Comparison of ENCODE assay signal across 27 mouse cellular contexts in the genomic region with DNA sequence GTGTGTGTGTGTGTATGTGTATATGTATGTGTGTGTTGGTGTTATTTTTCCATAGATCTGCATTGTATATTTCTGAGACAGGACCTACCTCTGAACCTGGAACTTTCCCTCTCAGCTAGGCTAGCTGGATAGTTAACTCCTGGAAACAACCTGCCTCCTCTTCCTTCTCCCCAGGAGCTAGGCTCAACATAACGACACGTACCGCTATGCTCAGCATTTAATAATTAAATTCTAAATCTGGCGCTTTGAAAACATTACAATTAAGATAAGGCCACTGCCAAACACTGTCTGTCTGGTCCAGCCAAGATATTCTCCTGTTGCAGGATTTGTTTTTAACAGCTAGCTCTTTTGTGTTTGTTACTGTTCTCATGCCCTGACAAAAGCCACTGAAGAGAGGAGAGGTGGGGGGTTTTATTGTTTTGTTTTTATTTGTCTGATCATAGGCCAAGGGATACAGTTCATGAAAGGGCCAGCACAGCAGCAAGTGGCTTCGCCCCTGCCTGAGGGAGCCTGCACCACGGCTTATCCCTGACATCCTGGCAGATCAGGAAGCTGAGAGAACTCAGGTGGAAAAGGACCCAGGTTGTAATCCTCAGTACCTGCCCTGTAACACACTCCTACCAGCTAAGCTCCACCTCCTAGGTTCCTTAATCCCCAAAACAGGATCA.
DNase-seq lines count a peak whose midpoint lies in the region; ATAC-seq and TF ChIP-seq lines count a peak whose summit lies in the region.
"Had no signal": no experiment of that assay in that cellular context is flagged by ENCODE, and none has a peak within 500 bp of the region (broad histone marks: within the 10 kb centered on the region; RNA-seq: fewer than 3 reads in every experiment).

No protein-coding gene starts in this region.

- H3K4me3 ChIP-seq in heart, embryonic 11.5 days (ENCODE audit: low read depth, low read length), result no peak overlapping the region
- no peak overlapping the region for H3K4me3 ChIP-seq in heart, embryonic 16.5 days (ENCODE audit: low read length)
- H3K4me3 ChIP-seq in kidney, postnatal 0 days (replicated peaks; ENCODE audit: low read depth, low read length), result no peak overlapping the region
- H3K4me3 ChIP-seq: embryonic facial prominence, embryonic 13.5 days; erythroblast, embryonic 14.5 days; gastrocnemius, adult 2 months; liver, embryonic 12.5 days; midbrain, embryonic 12.5 days; neural tube, embryonic 15.5 days had no signal

- intact Hi-C loops in heart, postnatal 36 days (cut with DNase I), result loop anchor here (5.0 kb wide), 1 partner anchor 513 kb away; no protein-coding TSS in a partner anchor

- H3K27ac ChIP-seq in heart, embryonic 11.5 days (ENCODE audit: low read depth, low read length), result 0 out of 2 replicates have a peak overlapping the region, but pooled peaks have one; percentile 42
- peak overlapping the region; percentile 92 for H3K27ac ChIP-seq in heart, embryonic 16.5 days (ENCODE audit: low read length)
- H3K27ac ChIP-seq in kidney, postnatal 0 days, result peak overlapping the region; percentile 47
- H3K27ac ChIP-seq: embryonic facial prominence, embryonic 13.5 days; gastrocnemius, adult 2 months; liver, embryonic 12.5 days; midbrain, embryonic 12.5 days; neural tube, embryonic 15.5 days had no signal

- no peaks in the 10 kb centered on the region for H3K36me3 ChIP-seq in heart, embryonic 11.5 days (ENCODE audit: control insufficient read depth, insufficient read depth, low read length)
- no peaks in the 10 kb centered on the region for H3K36me3 ChIP-seq in heart, embryonic 16.5 days (ENCODE audit: control insufficient read depth, insufficient read depth)
- no peaks in the 10 kb centered on the region for H3K36me3 ChIP-seq in kidney, postnatal 0 days (ENCODE audit: insufficient read depth, low read length)
- H3K36me3 ChIP-seq: embryonic facial prominence, embryonic 13.5 days; liver, embryonic 12.5 days; midbrain, embryonic 12.5 days; neural tube, embryonic 15.5 days had no signal

- no peak overlapping the region for H3K4me2 ChIP-seq in heart, embryonic 11.5 days
- H3K4me2 ChIP-seq in heart, embryonic 16.5 days (ENCODE audit: low read depth, low read length), result no peak overlapping the region
- H3K4me2 ChIP-seq in kidney, postnatal 0 days (ENCODE audit: low read length), result no peak overlapping the region
- H3K4me2 ChIP-seq: embryonic facial prominence, embryonic 13.5 days; liver, embryonic 12.5 days; midbrain, embryonic 12.5 days; neural tube, embryonic 15.5 days had no signal

- no peaks in the 10 kb centered on the region for H3K27me3 ChIP-seq in heart, embryonic 11.5 days (ENCODE audit: control insufficient read depth, insufficient read depth, low read length)
- H3K27me3 ChIP-seq in heart, embryonic 16.5 days (ENCODE audit: control insufficient read depth, insufficient read depth, low read length), result no peaks in the 10 kb centered on the region
- no peaks in the 10 kb centered on the region for H3K27me3 ChIP-seq in kidney, postnatal 0 days (ENCODE audit: insufficient read depth, low read length)
- H3K27me3 ChIP-seq: liver, embryonic 12.5 days; midbrain, embryonic 12.5 days; neural tube, embryonic 15.5 days had no signal

- H3K4me1 ChIP-seq in heart, embryonic 11.5 days (ENCODE audit: control insufficient read depth, insufficient read depth, low read length), result peaks cover 2% of the 10 kb centered on the region; the same call in 1 of the 2 replicates
- peaks cover 14% of the 10 kb centered on the region for H3K4me1 ChIP-seq in heart, embryonic 16.5 days (ENCODE audit: control insufficient read depth, insufficient read depth, low read length)
- H3K4me1 ChIP-seq in kidney, postnatal 0 days (replicated peaks; ENCODE audit: insufficient read depth, low read length), result peaks cover 5% of the 10 kb centered on the region
- H3K4me1 ChIP-seq: embryonic facial prominence, embryonic 13.5 days; liver, embryonic 12.5 days had no signal

- no peaks in the 10 kb centered on the region for H3K9me3 ChIP-seq in heart, embryonic 11.5 days (replicated peaks; ENCODE audit: control insufficient read depth, low read length)
- H3K9me3 ChIP-seq in heart, embryonic 16.5 days (replicated peaks; ENCODE audit: control insufficient read depth, low read length), result no peaks in the 10 kb centered on the region
- H3K9me3 ChIP-seq in kidney, postnatal 0 days (replicated peaks; ENCODE audit: low read length), result no peaks in the 10 kb centered on the region
- H3K9me3 ChIP-seq: embryonic facial prominence, embryonic 13.5 days; liver, embryonic 12.5 days; midbrain, embryonic 12.5 days; neural tube, embryonic 15.5 days had no signal

- 62% methylated on average over 6 of the region's 6 CpGs for WGBS in heart, embryonic 11.5 days (ENCODE audit: insufficient replicate concordance)
- 41% methylated on average over 6 of the region's 6 CpGs for WGBS in heart, embryonic 16.5 days
- WGBS in kidney, postnatal 0 days, result 36% methylated on average over 6 of the region's 6 CpGs

- no peak for DNase-seq in heart, postnatal 36 days
- DNase-seq in heart, adult 18-20 months, result no peak
- DNase-seq in kidney, postnatal 0 days (ENCODE audit: low spot score), result no peak
- no peak for DNase-seq in kidney, postnatal 10 days
- DNase-seq: adrenal gland, postnatal 14 days; cerebellum, adult 11 months; cerebellum, adult 9-10 months; cerebellum, postnatal 36 days; gastrocnemius, adult 2 months; gastrocnemius, postnatal 36 days; layer of hippocampus, postnatal 36 days; left cerebral cortex, postnatal 4 days; liver, postnatal 0 days; lung, postnatal 36 days; retina, postnatal 1 day; right cerebral cortex, postnatal 14 days; thymus, postnatal 4 days had no signal

- TF ChIP-seq CTCF in kidney, postnatal 0 days (IDR thresholded peaks at IDR 0.05; ENCODE audit: low read depth), result no peak

- H3K9ac ChIP-seq in heart, embryonic 11.5 days (ENCODE audit: low read depth, low read length), result no peak overlapping the region
- H3K9ac ChIP-seq in heart, embryonic 16.5 days (ENCODE audit: low read length), result 0 out of 2 replicates have a peak overlapping the region, but pooled peaks have one; percentile 19
- H3K9ac ChIP-seq in kidney, postnatal 0 days (ENCODE audit: low read depth, low read length), result no peak overlapping the region
- H3K9ac ChIP-seq: embryonic facial prominence, embryonic 13.5 days; liver, embryonic 12.5 days; liver, postnatal 0 days; midbrain, embryonic 12.5 days; neural tube, embryonic 15.5 days had no signal

- ATAC-seq in heart, embryonic 11.5 days (replicated peaks; ENCODE audit: insufficient number of reproducible peaks, low FRiP score, low TSS enrichment), result no peak
- ATAC-seq in heart, embryonic 16.5 days (replicated peaks; ENCODE audit: extremely low read depth, insufficient read depth, low FRiP score), result peak; percentile 60
- no peak for ATAC-seq in kidney, postnatal 0 days (replicated peaks; ENCODE audit: low FRiP score, low read depth)
- ATAC-seq: CD4-positive, CD25-positive, alpha-beta regulatory T cell, adult 4 months; forebrain, embryonic 16.5 days; intestine, embryonic 16.5 days; liver, embryonic 12.5 days; liver, postnatal 0 days had no signal

Comparison
In these comparisons a context has a peak if more than half of its experiments do, and no peak if none do; other contexts are left out.
1. H3K27ac ChIP-seq: peak in every context shown above with its lines; median percentile 92 in heart, embryonic 16.5 days; 47 in kidney, postnatal 0 days; 42 in heart, embryonic 11.5 days.